Mouse (Mus musculus) lung, postnatal 0 days (tissue): ENCODE results near the gene Fam84a. TPM values are rescaled to one million over a fixed set of nuclear protein-coding genes. Genes with fewer than 3 reads are reported as not detected.

Source experiments
- ATAC-seq: fragments of 200-750 bp; cut with Nextera tagmentation; 2 replicates; pipeline ENCODE4 v1.8.0; 2017; ENCODE audit warnings: moderate library complexity
- DNase-seq: peaks from one replicate; pipeline ENCODE4 v3.0.0-alpha.2; 2016; ENCODE audit warnings: low spot score
- H3K27ac ChIP-seq: fragments of 300-500 bp; sonication (generic); 2 replicates; pipeline ENCODE4 v1.5.1; 2014; ENCODE audit warnings: antibody characterized with exemption, mild to moderate bottlenecking, low read length, mixed read lengths
- H3K27me3 ChIP-seq: fragments of 300-500 bp; sonication (generic); replicated peaks from 2 replicates; pipeline ENCODE4 v1.6.1; 2014; ENCODE audit warnings: low read length, mixed read lengths; ENCODE audit not compliant: insufficient read depth
- H3K36me3 ChIP-seq: fragments of 300-500 bp; sonication (generic); 2 replicates; pipeline ENCODE4 v1.6.1; 2014; ENCODE audit warnings: low read length, mixed read lengths; ENCODE audit not compliant: insufficient read depth
- H3K4me1 ChIP-seq: fragments of 300-500 bp; sonication (generic); 2 replicates; pipeline ENCODE4 v1.6.1; 2014; ENCODE audit warnings: antibody characterized with exemption, low read depth, low read length, mixed read lengths; ENCODE audit not compliant: insufficient read depth
- H3K4me2 ChIP-seq: fragments of 300-500 bp; sonication (generic); replicated peaks from 2 replicates; pipeline ENCODE4 v1.6.1; 2014; ENCODE audit warnings: low read depth, mild to moderate bottlenecking, low read length, moderate library complexity, mixed read lengths
- H3K4me3 ChIP-seq: fragments of 300-500 bp; sonication (generic); 2 replicates; pipeline ENCODE4 v1.5.1; 2014; ENCODE audit warnings: low read depth, low read length
- H3K9ac ChIP-seq: fragments of 300-500 bp; sonication (generic); replicated peaks from 2 replicates; pipeline ENCODE4 v1.6.1; 2014; ENCODE audit warnings: low read depth, mild to moderate bottlenecking
- H3K9me3 ChIP-seq: fragments of 300-500 bp; sonication (generic); 2 replicates; pipeline ENCODE4 v1.6.1; 2016; ENCODE audit warnings: low read length, mixed read lengths
- CTCF ChIP-seq: IDR thresholded peaks from 2 replicates; pipeline ENCODE4 v1.5.1; 2016; ENCODE audit warnings: antibody characterized with exemption, mild to moderate bottlenecking
- EP300 ChIP-seq: IDR thresholded peaks from 2 replicates; pipeline ENCODE4 v1.6.1; 2016; ENCODE audit warnings: antibody characterized with exemption, mild to moderate bottlenecking, control low read depth
- WGBS: fragments of 180-500 bp; shearing (Covaris S2); extraction: QIAGEN DNeasy Blood & Tissue Kit; methylation state at CpG from one replicate; pipeline ENCODE4 v1.1.7; 2014; 5-methylcytosine and 5-hydroxymethylcytosine counted together
- polyA plus RNA-seq: library from polyadenylated mRNA; unstranded; fragments of >200 nt; fragmentation: Nextera tagmentation; extraction: Ambion mirVana; gene quantifications from 2 replicates; pipeline ENCODE4 v1.2.1, GENCODE M21; 2015

The Fam84a gene
- polyA plus RNA-seq, 1 experiment from 2014 or later = 5.9 TPM

DNA sequence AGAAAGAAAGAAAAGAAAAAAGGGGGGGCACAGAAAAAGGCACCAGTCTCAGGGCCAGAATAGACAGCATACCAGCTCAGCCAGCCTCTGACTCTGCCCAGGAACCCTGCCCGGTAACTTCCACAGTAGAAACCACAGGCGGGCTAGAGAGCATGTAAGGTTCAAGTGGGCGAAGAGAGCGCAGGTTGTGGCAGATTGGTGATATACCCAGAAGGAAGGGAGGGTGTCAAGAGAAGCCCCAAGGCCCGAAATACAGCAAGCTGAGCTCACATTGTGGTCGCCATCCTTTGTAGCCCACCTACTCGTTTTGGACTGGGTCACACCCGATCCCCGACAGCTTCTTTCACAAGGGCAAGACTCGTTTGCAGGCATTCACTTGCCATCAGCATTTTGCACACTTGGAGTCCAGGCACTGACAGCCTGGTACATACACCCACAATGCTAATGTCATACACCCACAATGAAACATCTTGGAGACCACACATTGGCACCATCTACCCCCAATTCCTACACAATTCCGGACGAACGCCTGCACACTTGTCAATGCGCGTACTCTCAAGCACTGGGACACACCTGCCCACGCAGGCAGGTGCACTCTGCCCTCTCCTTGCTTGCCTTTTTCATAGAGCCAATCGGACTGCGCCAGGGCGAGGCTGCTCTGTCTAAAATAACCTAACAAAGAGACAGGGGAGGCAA, 770 bp downstream of the Fam84a start:
- Histone ChIP-seq H3K36me3 (no peaks in the 10 kb centered on the region), H3K4me3 (peak overlapping the region; percentile 53), H3K9ac (no peak overlapping the region), H3K9me3 (no peaks in the 10 kb centered on the region), H3K27ac (no peak overlapping the region), H3K4me2 (peak overlapping the region; percentile 79), H3K4me1 (peaks cover 14% of the 10 kb centered on the region; the same call in 1 of the 2 replicates), H3K27me3 (peaks cover 18% of the 10 kb centered on the region; the same call in 1 of the 2 replicates)
- 6% methylated on average over 19 of the region's 19 CpGs for WGBS
- TF ChIP-seq EP300 (no peak), CTCF (no peak)
- DNase-seq = peak; percentile 26
- 0 out of 2 replicates have a peak, but pooled peaks have one; percentile 14 for ATAC-seq

DNA sequence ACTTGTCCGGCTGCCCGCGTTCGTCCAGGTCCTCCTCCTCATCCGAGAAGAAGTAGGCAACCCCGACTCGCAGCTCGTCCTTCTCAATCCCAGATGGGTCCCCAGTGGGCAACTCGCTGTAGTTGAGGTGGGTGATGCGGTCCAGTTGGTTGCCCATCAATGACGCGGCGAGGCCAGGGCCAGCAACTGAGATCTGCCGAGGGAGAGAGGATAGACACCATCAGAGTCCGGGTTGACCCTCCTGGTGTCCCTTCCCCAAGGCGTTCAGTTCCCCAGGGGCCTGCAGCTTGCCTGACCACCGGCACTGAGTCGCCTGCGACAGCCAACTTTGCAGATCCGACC, 1.3 kb downstream of the Fam84a start:
- TF ChIP-seq EP300 (no peak), CTCF (no peak)
- Histone ChIP-seq H3K36me3 (no peaks in the 10 kb centered on the region), H3K4me3 (peak overlapping the region; percentile 53), H3K4me2 (peak overlapping the region; percentile 79), H3K9me3 (no peaks in the 10 kb centered on the region), H3K4me1 (peaks cover 14% of the 10 kb centered on the region; the same call in 1 of the 2 replicates), H3K9ac (no peak overlapping the region), H3K27me3 (peaks cover 18% of the 10 kb centered on the region; the same call in 1 of the 2 replicates), H3K27ac (no peak overlapping the region)
- no peak for ATAC-seq
- DNase-seq = peak; percentile 8
- 4% methylated on average over 20 of the region's 20 CpGs for WGBS

DNA sequence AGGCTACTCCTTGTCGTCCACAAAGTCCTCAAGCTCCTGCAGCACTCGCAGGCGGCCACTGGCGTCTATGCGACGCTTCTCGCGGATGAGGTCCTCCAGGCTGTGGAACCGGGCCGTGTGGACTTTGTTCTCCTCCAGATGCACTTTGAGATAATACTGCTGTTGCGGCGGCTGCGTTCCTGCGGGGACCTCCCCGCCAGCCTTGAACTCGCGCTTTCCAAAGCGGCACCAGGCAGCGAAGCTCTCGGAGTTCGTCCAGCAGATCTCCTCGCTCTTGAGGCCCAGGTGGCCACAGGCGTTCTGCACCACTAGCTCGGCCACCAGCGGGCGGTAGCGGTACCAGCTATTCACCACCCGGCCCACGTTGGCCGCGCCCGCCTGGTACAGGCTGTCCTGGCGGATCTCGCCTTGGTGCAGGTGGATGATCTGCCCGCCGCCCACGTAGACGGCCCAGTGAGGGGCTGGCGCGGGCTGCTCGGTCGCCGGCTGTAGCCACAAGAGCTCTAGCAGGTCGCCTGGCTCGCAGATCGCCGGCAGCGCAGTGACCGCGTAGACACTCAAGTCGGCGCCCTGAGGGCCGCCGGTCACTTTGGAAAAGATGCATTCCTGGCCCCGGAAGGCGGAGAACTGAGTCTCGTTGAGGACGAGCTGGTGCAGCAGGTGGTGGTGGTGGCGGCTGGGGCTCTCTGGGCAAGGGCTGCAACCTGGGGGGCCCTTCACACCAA, 1.8 kb downstream of the Fam84a start:
- Histone ChIP-seq H3K4me2 (peak overlapping the region; percentile 79), H3K36me3 (no peaks in the 10 kb centered on the region), H3K27ac (no peak overlapping the region), H3K4me1 (peaks cover 14% of the 10 kb centered on the region; the same call in 1 of the 2 replicates), H3K9me3 (no peaks in the 10 kb centered on the region), H3K27me3 (peaks cover 18% of the 10 kb centered on the region; the same call in 1 of the 2 replicates), H3K4me3 (peak overlapping the region; percentile 53), H3K9ac (no peak overlapping the region)
- peak; percentile 62 for ATAC-seq
- TF ChIP-seq CTCF (peak; percentile 78), EP300 (no peak)
- peak; percentile 77 for DNase-seq
- WGBS = 2% methylated on average over 59 of the region's 59 CpGs

- H3K36me3 ChIP-seq = no peaks in the 10 kb centered on the region
- H3K4me3 ChIP-seq = peak overlapping the region; percentile 53
- H3K9me3 ChIP-seq = no peaks in the 10 kb centered on the region
- TF ChIP-seq CTCF = no peak
- TF ChIP-seq EP300 = no peak
- no peak for DNase-seq
- H3K4me2 ChIP-seq = peak overlapping the region; percentile 79
- no peak for ATAC-seq
- 10% methylated on average over 27 of the region's 27 CpGs for WGBS
- H3K4me1 ChIP-seq = peaks cover 14% of the 10 kb centered on the region; the same call in 1 of the 2 replicates
- no peak overlapping the region for H3K9ac ChIP-seq
- peaks cover 18% of the 10 kb centered on the region; the same call in 1 of the 2 replicates for H3K27me3 ChIP-seq
- H3K27ac ChIP-seq = no peak overlapping the region
These were observed 2.6 kb downstream of the Fam84a start for GRCm38 (mm10) chr12:14149022-14149842.

DNA sequence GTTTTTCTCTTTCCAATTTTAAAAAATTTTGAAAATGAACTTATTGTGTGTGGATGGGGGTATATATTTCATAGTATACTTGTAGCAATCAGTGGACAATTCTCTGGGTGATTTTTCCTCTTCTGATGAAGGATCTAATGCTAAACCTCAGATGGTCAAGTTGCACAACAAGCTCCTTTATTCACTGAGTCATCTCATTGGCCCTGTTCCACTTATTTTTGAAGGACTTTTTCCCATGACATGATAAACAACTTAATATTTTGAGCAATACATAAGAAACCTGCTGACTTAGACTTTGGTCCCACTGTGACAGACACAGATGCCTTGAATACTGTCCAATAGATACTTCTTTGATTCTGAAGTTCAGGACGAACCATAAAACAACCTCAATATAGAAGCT, 14.8 kb downstream of the Fam84a start:
- no peaks in the 10 kb centered on the region for H3K9me3 ChIP-seq
- no peak overlapping the region for H3K4me2 ChIP-seq
- no peaks in the 10 kb centered on the region for H3K4me1 ChIP-seq
- no peak overlapping the region for H3K4me3 ChIP-seq
- WGBS = 74% methylated on average over 1 of the region's 1 CpGs
- H3K9ac ChIP-seq = no peak overlapping the region
- no peaks in the 10 kb centered on the region for H3K27me3 ChIP-seq
- TF ChIP-seq EP300 = no peak
- no peak for TF ChIP-seq CTCF
- H3K36me3 ChIP-seq = no peaks in the 10 kb centered on the region
- ATAC-seq (no peak), DNase-seq (no peak)
- no peak overlapping the region for H3K27ac ChIP-seq

GRCm38 (mm10) chr12:14114730-14115129, 37.1 kb downstream of the Fam84a start:
- no peaks in the 10 kb centered on the region for H3K36me3 ChIP-seq
- H3K27me3 ChIP-seq = no peaks in the 10 kb centered on the region
- no peaks in the 10 kb centered on the region for H3K9me3 ChIP-seq
- DNase-seq (no peak), ATAC-seq (no peak)
- H3K4me2 ChIP-seq = no peak overlapping the region
- H3K4me3 ChIP-seq = no peak overlapping the region
- 74% methylated on average over 6 of the region's 6 CpGs for WGBS
- no peak for TF ChIP-seq EP300
- no peak for TF ChIP-seq CTCF
- no peaks in the 10 kb centered on the region for H3K4me1 ChIP-seq
- H3K9ac ChIP-seq = no peak overlapping the region
- H3K27ac ChIP-seq = no peak overlapping the region
